Comparison of ENCODE assay signal across 7 mouse cellular contexts in genomic region chr4:123663688-123663965, GRCm38 (mm10). TPM values are rescaled to one million over a fixed set of nuclear protein-coding genes. Genes with fewer than 3 reads are reported as not detected.
DNase-seq lines count a peak whose midpoint lies in the region; ATAC-seq and TF ChIP-seq lines count a peak whose summit lies in the region.

No protein-coding gene starts in this region.

- WGBS in forebrain, embryonic 10.5 days = under 1% methylated on average over 12 of the region's 12 CpGs
- 0% methylated on average over 12 of the region's 12 CpGs for WGBS in kidney, embryonic 15.5 days

- no peaks in the 10 kb centered on the region for H3K9me3 ChIP-seq in forebrain, embryonic 10.5 days
- no peaks in the 10 kb centered on the region for H3K9me3 ChIP-seq in kidney, embryonic 15.5 days (replicated peaks)

- peak overlapping the region; percentile 57 for H3K4me3 ChIP-seq in C2C12 (ENCODE audit: insufficient read depth, poor library complexity, severe bottlenecking)
- peak overlapping the region; percentile 92 for H3K4me3 ChIP-seq in forebrain, embryonic 10.5 days
- H3K4me3 ChIP-seq in kidney, embryonic 15.5 days (replicated peaks) = peak overlapping the region; percentile 97

- no peaks in the 10 kb centered on the region for H3K36me3 ChIP-seq in C2C12 (ENCODE audit: control insufficient read depth, insufficient read depth)
- H3K36me3 ChIP-seq in forebrain, embryonic 10.5 days (replicated peaks) = peaks cover 18% of the 10 kb centered on the region
- H3K36me3 ChIP-seq in kidney, embryonic 15.5 days = no peaks in the 10 kb centered on the region

- ATAC-seq in kidney, embryonic 15.5 days (replicated peaks; ENCODE audit: low FRiP score) = peak; percentile 33; the same call in 1 of the 2 replicates

- peaks cover 58% of the 10 kb centered on the region for H3K79me2 ChIP-seq in C2C12 (ENCODE audit: control insufficient read depth, insufficient read depth)

- H3K9ac ChIP-seq in kidney, embryonic 15.5 days = peak overlapping the region; percentile 97

- H3K27ac ChIP-seq in forebrain, embryonic 10.5 days = peak overlapping the region; percentile 100
- H3K27ac ChIP-seq in kidney, embryonic 15.5 days = peak overlapping the region; percentile 100

- TF ChIP-seq CTCF in C2C12 (IDR thresholded peaks at IDR 0.05; ENCODE audit: control insufficient read depth, insufficient read depth, insufficient read length) = no peak

- no peaks in the 10 kb centered on the region for H3K27me3 ChIP-seq in C2C12 (ENCODE audit: control insufficient read depth, insufficient read depth, insufficient read length)
- H3K27me3 ChIP-seq in forebrain, embryonic 10.5 days (ENCODE audit: poor library complexity, severe bottlenecking) = no peaks in the 10 kb centered on the region
- H3K27me3 ChIP-seq in kidney, embryonic 15.5 days = no peaks in the 10 kb centered on the region

- peak overlapping the region; percentile 68 for H3K4me2 ChIP-seq in kidney, embryonic 15.5 days

- DNase-seq in 3134 (ENCODE audit: extremely low read depth, insufficient read length, low spot score) = peak; percentile 30
- DNase-seq in forebrain, embryonic 10.5 days (ENCODE audit: extremely low spot score, low spot score) = peak; percentile 46
- peak; percentile 48 to 54 for DNase-seq in lung, postnatal 4 days
- no peak for DNase-seq in cerebellum, postnatal 36 days
- DNase-seq in right cerebral cortex, postnatal 25 days = no peak

- peaks cover 24% of the 10 kb centered on the region for H3K79me3 ChIP-seq in C2C12 (ENCODE audit: low read depth)

- H3ac ChIP-seq in C2C12 (ENCODE audit: control insufficient read depth, insufficient read length, low read depth) = peak overlapping the region; percentile 91

- peaks cover 66% of the 10 kb centered on the region for H3K4me1 ChIP-seq in forebrain, embryonic 10.5 days
- peaks cover 46% of the 10 kb centered on the region for H3K4me1 ChIP-seq in kidney, embryonic 15.5 days

TF ChIP-seq in C2C12, 6 proteins besides CTCF, POLR2A, EP300 and RAD21:
- TF ChIP-seq CEBPB (IDR thresholded peaks at IDR 0.05; ENCODE audit: low read depth) = no peak
- TF ChIP-seq MYOG (IDR thresholded peaks at IDR 0.05; ENCODE audit: control insufficient read depth, extremely low read depth, insufficient read length) = no peak
- TF ChIP-seq MYOD1 (IDR thresholded peaks at IDR 0.05; ENCODE audit: control insufficient read depth, insufficient read length, low read depth) = no peak
- TF ChIP-seq MAX (IDR thresholded peaks at IDR 0.05) = no peak
- TF ChIP-seq FOSL1 (IDR thresholded peaks at IDR 0.05; ENCODE audit: insufficient read depth, low read length, poor library complexity, severe bottlenecking) = no peak
- TF ChIP-seq USF1 (IDR thresholded peaks at IDR 0.05; ENCODE audit: low read depth) = no peak

RNA-seq across cellular contexts. Expression of gene Macf1, which starts 20.5 kb away (rescaled TPM):
- 60.4 TPM for polyA plus RNA-seq in C2C12 (2012; fragmentation: generic; extraction: Trizol)
- 43.8 and 50.2 TPM in 2 replicates for polyA plus RNA-seq in forebrain, embryonic 10.5 days (2016; fragmentation: Nextera tagmentation; extraction: Ambion mirVana)
- polyA plus RNA-seq in kidney, embryonic 15.5 days (2015; fragmentation: Nextera tagmentation; extraction: Ambion mirVana) = 38.1 and 41.2 TPM in 2 replicates

RNA-seq across cellular contexts. Expression of gene Ndufs5, which starts 54.4 kb away (rescaled TPM):
- polyA plus RNA-seq in C2C12 (2012; fragmentation: generic; extraction: Trizol) = 322 TPM
- 299 and 315 TPM in 2 replicates for polyA plus RNA-seq in forebrain, embryonic 10.5 days (2016; fragmentation: Nextera tagmentation; extraction: Ambion mirVana)
- polyA plus RNA-seq in kidney, embryonic 15.5 days (2015; fragmentation: Nextera tagmentation; extraction: Ambion mirVana) = 314 and 337 TPM in 2 replicates

Comparison
In these comparisons a context has a peak if more than half of its experiments do, and no peak if none do; other contexts are left out.
1. DNase-seq: peak in 3134 (single experiment), forebrain, embryonic 10.5 days (single experiment) and lung, postnatal 4 days (2 of 2); none in cerebellum, postnatal 36 days (0 of 2) and right cerebral cortex, postnatal 25 days (single experiment).
2. Peak in every context shown above with its lines, with median percentiles within 50 percentile points of each other: H3K4me3 ChIP-seq.